Mouse (Mus musculus) neural tube, embryonic 12.5 days (tissue): ENCODE results near the gene Mchr1. TPM values are rescaled to one million over a fixed set of nuclear protein-coding genes. Genes with fewer than 3 reads are reported as not detected.

Source experiments
- ATAC-seq: fragments of 200-750 bp; cut with Nextera tagmentation; 2 replicates; pipeline ENCODE4 v1.8.0; 2017; ENCODE audit warnings: low read depth, mild to moderate bottlenecking, moderate TSS enrichment, moderate library complexity; ENCODE audit not compliant: low FRiP score
- H3K27ac ChIP-seq: fragments of 300-500 bp; sonication (generic); 2 replicates; pipeline ENCODE4 v1.5.1; 2016
- H3K27me3 ChIP-seq: fragments of 300-500 bp; sonication (generic); replicated peaks from 2 replicates; pipeline ENCODE4 v1.6.1; 2016; ENCODE audit warnings: mild to moderate bottlenecking
- H3K36me3 ChIP-seq: fragments of 300-500 bp; sonication (generic); 2 replicates; pipeline ENCODE4 v1.6.1; 2016; ENCODE audit warnings: mild to moderate bottlenecking
- H3K4me1 ChIP-seq: fragments of 300-500 bp; sonication (generic); 2 replicates; pipeline ENCODE4 v1.6.1; 2016
- H3K4me2 ChIP-seq: fragments of 300-500 bp; sonication (generic); replicated peaks from 2 replicates; pipeline ENCODE4 v1.6.1; 2016; ENCODE audit warnings: mild to moderate bottlenecking
- H3K4me3 ChIP-seq: fragments of 300-500 bp; sonication (generic); 2 replicates; pipeline ENCODE4 v1.5.1; 2016
- H3K9ac ChIP-seq: fragments of 300-500 bp; sonication (generic); 2 replicates; pipeline ENCODE4 v1.6.1; 2016; ENCODE audit warnings: mild to moderate bottlenecking
- H3K9me3 ChIP-seq: fragments of 300-500 bp; sonication (generic); 2 replicates; pipeline ENCODE4 v1.6.1; 2016; ENCODE audit warnings: mild to moderate bottlenecking
- WGBS: fragments of 180-500 bp; shearing (Covaris S2); methylation state at CpG from one replicate; pipeline ENCODE4 v1.1.7; 2016; 5-methylcytosine and 5-hydroxymethylcytosine counted together
- polyA plus RNA-seq: library from polyadenylated mRNA; unstranded; fragments of >200 nt; fragmentation: Nextera tagmentation; extraction: Ambion mirVana; gene quantifications from 2 replicates; pipeline ENCODE4 v1.2.1, GENCODE M21; 2016

Gene Mchr1
- polyA plus RNA-seq, 1 experiment from 2014 or later = 1.3 TPM

DNA sequence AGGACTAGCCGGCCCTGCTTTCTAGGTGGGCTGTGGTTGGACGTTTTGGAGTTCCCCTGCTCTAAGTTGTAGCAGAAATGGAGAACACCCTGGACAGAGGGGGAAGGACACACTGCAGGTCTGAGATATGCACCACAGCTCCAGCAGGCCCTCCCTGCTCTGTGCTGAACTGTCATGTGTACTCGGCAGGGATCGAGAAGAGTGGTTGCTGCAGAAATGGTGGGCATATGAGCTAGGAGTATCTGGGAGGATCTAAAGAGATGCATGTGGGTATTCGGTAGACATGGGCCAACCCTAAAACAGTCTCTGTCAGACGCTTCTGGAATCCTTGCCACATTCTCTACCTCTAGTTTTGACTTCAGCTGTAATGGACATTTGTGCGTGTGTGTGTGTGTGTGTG lies 4.0 kb upstream of the Mchr1 start:
- 83% methylated on average over 7 of the region's 7 CpGs for WGBS
- H3K9ac ChIP-seq = no peak overlapping the region

DNA sequence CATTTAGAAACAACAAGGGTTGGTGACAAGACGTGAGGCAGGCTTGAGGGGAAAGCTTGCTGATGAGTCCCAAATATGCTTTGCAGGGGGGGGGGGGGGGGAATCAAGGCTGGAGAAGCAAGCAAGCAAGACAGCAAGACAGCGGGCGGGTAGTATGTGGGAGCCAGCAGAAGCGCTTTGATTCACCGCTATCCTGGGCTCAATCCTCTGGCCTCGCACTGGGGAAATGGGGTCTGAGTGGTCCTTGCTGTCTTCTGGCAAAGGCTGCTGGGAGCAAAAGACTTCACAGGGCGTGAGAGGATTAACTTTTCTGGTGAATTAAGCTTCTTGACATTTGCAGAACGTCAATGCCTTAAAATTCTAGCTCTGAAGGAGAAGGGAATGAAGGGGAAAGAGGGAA lies 763 bp downstream of the Mchr1 start:
- Histone ChIP-seq H3K9me3 (no peaks in the 10 kb centered on the region), H3K27me3 (peaks cover 9% of the 10 kb centered on the region), H3K4me2 (peak overlapping the region; percentile 77), H3K27ac (no peak overlapping the region), H3K9ac (peak overlapping the region; percentile 40; the same call in 1 of the 2 replicates), H3K4me1 (peaks cover 16% of the 10 kb centered on the region; the same call in 1 of the 2 replicates), H3K4me3 (peak overlapping the region; percentile 34), H3K36me3 (no peaks in the 10 kb centered on the region)
- WGBS = 10% methylated on average over 8 of the region's 8 CpGs
- no peak for ATAC-seq

More for the DNA sequence above, 4.0 kb upstream of the Mchr1 start:
- Histone ChIP-seq H3K27ac (no peak overlapping the region), H3K4me3 (no peak overlapping the region), H3K9me3 (no peaks in the 10 kb centered on the region), H3K36me3 (no peaks in the 10 kb centered on the region), H3K4me1 (peaks cover 15% of the 10 kb centered on the region; the same call in 1 of the 2 replicates), H3K4me2 (no peak overlapping the region), H3K27me3 (no peaks in the 10 kb centered on the region)
- no peak for ATAC-seq

DNA sequence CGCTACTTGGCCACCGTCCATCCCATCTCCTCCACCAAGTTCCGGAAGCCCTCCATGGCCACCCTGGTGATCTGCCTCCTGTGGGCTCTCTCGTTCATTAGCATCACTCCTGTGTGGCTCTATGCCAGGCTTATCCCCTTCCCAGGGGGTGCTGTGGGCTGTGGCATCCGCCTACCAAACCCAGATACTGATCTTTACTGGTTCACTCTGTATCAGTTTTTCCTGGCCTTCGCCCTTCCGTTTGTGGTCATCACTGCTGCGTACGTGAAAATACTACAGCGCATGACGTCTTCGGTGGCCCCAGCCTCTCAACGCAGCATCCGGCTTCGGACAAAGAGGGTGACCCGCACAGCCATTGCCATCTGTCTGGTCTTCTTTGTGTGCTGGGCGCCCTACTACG lies 2.2 kb downstream of the Mchr1 start:
- no peak for ATAC-seq
- Histone ChIP-seq H3K9ac (no peak overlapping the region), H3K27ac (no peak overlapping the region), H3K4me1 (peaks cover 16% of the 10 kb centered on the region; the same call in 1 of the 2 replicates), H3K9me3 (no peaks in the 10 kb centered on the region), H3K36me3 (no peaks in the 10 kb centered on the region), H3K4me3 (no peak overlapping the region), H3K4me2 (no peak overlapping the region), H3K27me3 (peaks cover 9% of the 10 kb centered on the region)
- 92% methylated on average over 18 of the region's 18 CpGs for WGBS

DNA sequence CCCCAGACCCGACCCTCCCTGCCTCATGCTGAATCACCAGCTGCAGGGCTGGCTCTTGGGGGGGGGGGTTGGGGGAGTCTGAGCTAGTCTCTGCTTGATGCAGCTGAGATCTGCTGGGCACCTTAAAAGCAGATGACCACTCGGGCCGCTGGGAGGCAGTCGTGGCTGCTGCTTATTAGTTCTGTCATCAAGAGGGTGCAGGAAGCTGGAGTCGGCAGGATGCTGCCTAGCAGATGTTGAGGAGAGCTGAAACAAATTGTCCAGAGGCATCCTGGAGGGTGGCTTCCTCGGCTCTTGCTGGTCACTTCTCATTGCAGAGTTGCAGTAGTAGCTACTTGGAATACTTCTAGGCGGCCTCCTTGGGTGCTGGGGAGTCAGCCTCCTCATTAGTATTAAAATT lies 4.0 kb downstream of the Mchr1 start:
- 37% methylated on average over 7 of the region's 7 CpGs for WGBS
- H3K27me3 ChIP-seq = peaks cover 9% of the 10 kb centered on the region
- no peak overlapping the region for H3K9ac ChIP-seq
- H3K4me2 ChIP-seq = no peak overlapping the region
- H3K4me1 ChIP-seq = peaks cover 16% of the 10 kb centered on the region; the same call in 1 of the 2 replicates
- H3K9me3 ChIP-seq = no peaks in the 10 kb centered on the region
- no peak overlapping the region for H3K4me3 ChIP-seq
- no peak overlapping the region for H3K27ac ChIP-seq
- no peak for ATAC-seq
- no peaks in the 10 kb centered on the region for H3K36me3 ChIP-seq

DNA sequence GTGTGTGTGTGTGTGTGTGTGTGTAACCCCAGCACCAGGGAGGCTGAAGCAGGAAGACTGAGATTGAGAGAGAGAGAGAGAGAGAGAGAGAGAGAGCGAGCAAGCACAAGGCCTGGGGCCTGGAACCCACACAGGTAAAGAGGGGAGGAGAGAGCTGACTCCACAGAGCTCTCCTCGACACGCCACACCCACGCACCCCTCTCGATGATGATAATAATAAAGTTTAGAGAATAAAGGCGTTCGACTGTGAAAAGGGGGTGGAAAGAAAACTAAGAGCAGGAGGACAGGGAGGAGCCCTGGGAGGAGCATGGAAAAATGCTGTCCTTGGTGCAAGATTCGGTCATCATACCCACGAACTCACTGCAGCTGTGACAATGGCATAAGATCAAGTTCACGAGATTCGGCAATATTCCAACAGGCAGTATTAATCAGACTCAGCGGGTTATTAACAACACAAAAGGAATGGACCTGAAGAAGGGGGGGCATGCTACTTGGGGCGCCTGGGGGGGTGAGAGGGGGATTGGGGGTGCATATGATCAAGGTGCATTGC lies 4.6 kb downstream of the Mchr1 start:
- no peak overlapping the region for H3K4me3 ChIP-seq
- 75% methylated on average over 13 of the region's 13 CpGs for WGBS
- peaks cover 9% of the 10 kb centered on the region for H3K27me3 ChIP-seq
- H3K4me1 ChIP-seq = peaks cover 15% of the 10 kb centered on the region; the same call in 1 of the 2 replicates
- no peak for ATAC-seq
- H3K27ac ChIP-seq = no peak overlapping the region
- H3K36me3 ChIP-seq = no peaks in the 10 kb centered on the region
- H3K4me2 ChIP-seq = no peak overlapping the region
- H3K9me3 ChIP-seq = no peaks in the 10 kb centered on the region
- H3K9ac ChIP-seq = no peak overlapping the region

DNA sequence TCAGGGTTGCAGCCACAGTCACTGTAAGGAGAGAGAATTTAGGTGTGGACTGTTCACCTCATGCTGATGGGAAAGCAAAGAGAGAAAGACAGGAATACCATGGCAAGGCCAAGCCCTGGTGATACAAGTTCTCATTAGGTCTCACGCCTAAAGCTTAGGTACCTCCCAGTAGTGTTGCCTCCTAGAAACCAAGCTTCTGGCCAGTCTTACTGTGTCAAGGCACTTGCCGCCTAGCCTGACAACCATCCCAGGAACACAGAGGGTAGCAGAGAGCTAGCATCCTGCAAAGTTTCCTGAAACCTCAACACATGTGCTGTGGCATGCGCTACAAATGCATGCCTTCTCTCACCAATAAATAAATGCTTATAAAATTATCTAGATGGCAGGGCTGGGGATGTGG lies 11.6 kb downstream of the Mchr1 start:
- Histone ChIP-seq H3K4me3 (no peak overlapping the region), H3K36me3 (no peaks in the 10 kb centered on the region), H3K27ac (no peak overlapping the region), H3K4me1 (0 out of 2 replicates have a peak, but pooled peaks cover 3% of the 10 kb centered on the region), H3K9me3 (0 out of 2 replicates have a peak, but pooled peaks cover 9% of the 10 kb centered on the region), H3K4me2 (no peak overlapping the region), H3K27me3 (no peaks in the 10 kb centered on the region), H3K9ac (no peak overlapping the region)
- no peak for ATAC-seq
- 90% methylated on average over 3 of the region's 3 CpGs for WGBS

DNA sequence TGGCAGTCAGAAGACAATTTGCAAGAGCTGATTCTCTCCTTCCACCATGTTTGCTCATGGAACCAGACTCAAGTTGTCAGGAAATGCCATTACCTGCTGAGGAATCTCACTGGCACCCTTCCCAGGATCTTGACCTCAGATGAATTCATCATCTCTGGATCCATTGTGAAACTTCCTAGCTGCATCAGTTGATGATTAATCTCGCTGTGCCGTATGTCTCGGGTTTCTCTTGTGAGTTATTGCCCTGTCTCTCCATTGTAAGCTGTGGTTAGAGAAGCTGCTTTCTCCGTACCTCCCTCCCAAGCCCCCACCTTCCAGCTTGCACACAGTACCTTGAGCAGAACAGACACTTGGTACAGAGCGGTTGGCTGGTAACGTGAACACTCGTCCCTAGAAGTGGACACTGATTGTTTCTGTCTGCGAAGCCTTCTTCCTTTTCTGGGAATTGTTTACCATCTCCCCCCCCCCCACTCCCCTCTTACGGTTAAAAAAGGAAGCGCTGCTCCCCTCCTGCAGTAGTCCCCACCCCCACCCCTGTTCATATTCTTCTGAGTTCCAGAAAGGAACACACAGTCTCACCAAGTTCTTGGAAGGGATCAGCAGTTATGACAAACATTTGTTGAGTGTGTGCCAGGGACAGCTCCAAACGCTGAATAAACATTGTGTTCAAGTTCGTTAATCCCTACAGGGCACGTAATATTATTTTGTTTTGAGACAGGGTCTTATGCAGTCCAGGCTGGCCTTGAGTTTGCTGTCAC lies 12.5 kb downstream of the Mchr1 start:
- Histone ChIP-seq H3K36me3 (no peaks in the 10 kb centered on the region), H3K4me3 (no peak overlapping the region), H3K27ac (no peak overlapping the region), H3K9me3 (0 out of 2 replicates have a peak, but pooled peaks cover 9% of the 10 kb centered on the region), H3K4me2 (no peak overlapping the region), H3K4me1 (0 out of 2 replicates have a peak, but pooled peaks cover 3% of the 10 kb centered on the region), H3K9ac (no peak overlapping the region), H3K27me3 (no peaks in the 10 kb centered on the region)
- WGBS = 50% methylated on average over 13 of the region's 13 CpGs
- no peak for ATAC-seq

DNA sequence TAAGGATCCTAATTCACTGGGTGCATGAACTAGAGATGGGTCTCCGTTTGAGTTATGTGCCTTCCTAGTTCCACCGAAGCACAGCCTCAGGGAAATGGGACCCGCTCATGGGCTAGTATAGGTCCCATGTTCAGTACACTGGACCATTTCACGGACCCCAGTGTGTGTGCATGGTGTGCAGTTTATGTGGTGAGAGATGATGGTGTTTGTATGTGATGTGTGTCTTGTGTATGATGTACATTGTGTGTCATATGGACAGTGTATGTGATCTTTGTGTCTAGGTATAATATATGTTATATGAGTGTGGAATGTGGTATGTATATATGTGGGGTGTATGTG lies 13.0 kb downstream of the Mchr1 start:
- no peak overlapping the region for H3K9ac ChIP-seq
- 0 out of 2 replicates have a peak, but pooled peaks cover 9% of the 10 kb centered on the region for H3K9me3 ChIP-seq
- no peak for ATAC-seq
- 88% methylated on average over 4 of the region's 4 CpGs for WGBS
- no peak overlapping the region for H3K27ac ChIP-seq
- H3K4me2 ChIP-seq = no peak overlapping the region
- no peak overlapping the region for H3K4me3 ChIP-seq
- no peaks in the 10 kb centered on the region for H3K36me3 ChIP-seq
- H3K27me3 ChIP-seq = no peaks in the 10 kb centered on the region
- H3K4me1 ChIP-seq = 0 out of 2 replicates have a peak, but pooled peaks cover 3% of the 10 kb centered on the region

DNA sequence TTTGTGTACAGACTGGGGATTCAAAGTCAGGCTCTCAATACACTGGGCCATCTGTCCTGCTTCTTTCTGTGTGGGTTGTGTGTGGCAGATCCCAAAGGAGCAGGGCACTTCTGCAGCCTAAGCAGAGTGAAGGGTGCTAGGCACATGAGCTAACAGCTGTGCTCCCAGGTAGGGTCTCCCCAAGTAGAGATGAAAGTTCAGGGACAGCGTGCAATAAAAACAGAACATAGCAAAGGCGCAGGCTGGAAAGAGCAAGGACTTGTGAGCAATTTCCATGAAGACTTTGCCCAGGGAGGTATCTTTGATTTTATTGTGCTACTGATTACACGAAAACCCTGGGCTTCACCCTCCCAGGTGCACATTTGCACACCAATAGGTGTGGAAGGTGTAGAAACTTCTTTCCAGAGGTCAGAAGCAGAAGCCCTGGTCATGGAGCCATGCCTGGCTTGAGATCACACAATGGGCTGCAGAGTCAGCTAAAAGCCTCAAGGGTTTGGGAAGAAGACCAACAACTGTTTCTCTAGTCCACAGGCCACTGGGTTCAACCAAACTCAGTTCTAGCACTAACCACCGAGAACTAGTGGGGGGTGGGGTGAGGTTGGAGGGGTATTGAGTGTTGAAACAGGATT lies 13.8 kb downstream of the Mchr1 start:
- H3K36me3 ChIP-seq = no peaks in the 10 kb centered on the region
- H3K9me3 ChIP-seq = 0 out of 2 replicates have a peak, but pooled peaks cover 9% of the 10 kb centered on the region
- WGBS = 82% methylated on average over 4 of the region's 4 CpGs
- no peak for ATAC-seq
- H3K4me1 ChIP-seq = 0 out of 2 replicates have a peak, but pooled peaks cover 3% of the 10 kb centered on the region
- no peak overlapping the region for H3K27ac ChIP-seq
- H3K4me3 ChIP-seq = no peak overlapping the region
- no peaks in the 10 kb centered on the region for H3K27me3 ChIP-seq
- no peak overlapping the region for H3K4me2 ChIP-seq
- H3K9ac ChIP-seq = no peak overlapping the region

DNA sequence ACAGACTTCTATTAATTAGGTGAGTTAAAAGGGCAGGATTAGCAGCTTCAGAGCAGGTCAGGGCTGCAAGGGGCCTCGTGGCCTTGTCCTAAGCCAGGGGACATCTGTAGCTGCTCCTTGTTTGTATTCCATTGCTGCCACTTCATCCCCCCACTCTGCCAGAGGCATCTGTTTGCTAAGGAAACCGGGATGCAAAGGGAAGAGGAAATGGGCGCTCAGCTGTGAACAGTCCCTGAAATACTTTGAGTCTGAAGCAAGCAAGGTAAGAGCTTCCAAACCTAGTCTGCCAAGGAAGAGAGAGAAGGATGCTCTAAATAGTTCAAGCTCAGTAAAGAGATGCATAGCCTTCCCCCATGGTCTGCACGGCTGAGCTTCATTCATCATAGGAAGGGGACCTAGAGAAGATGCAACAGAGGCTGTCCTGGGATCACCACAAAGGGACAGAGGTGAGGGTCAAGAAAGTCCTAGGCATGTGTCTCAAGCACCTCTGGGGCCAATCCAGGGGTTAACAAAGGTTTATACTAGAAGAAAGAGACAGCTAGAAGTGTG lies 17.4 kb downstream of the Mchr1 start:
- Histone ChIP-seq H3K4me1 (0 out of 2 replicates have a peak, but pooled peaks cover 2% of the 10 kb centered on the region), H3K36me3 (no peaks in the 10 kb centered on the region), H3K9me3 (0 out of 2 replicates have a peak, but pooled peaks cover 9% of the 10 kb centered on the region), H3K27me3 (no peaks in the 10 kb centered on the region), H3K9ac (no peak overlapping the region), H3K27ac (no peak overlapping the region), H3K4me2 (no peak overlapping the region), H3K4me3 (no peak overlapping the region)
- no peak for ATAC-seq
- 74% methylated on average over 4 of the region's 4 CpGs for WGBS

DNA sequence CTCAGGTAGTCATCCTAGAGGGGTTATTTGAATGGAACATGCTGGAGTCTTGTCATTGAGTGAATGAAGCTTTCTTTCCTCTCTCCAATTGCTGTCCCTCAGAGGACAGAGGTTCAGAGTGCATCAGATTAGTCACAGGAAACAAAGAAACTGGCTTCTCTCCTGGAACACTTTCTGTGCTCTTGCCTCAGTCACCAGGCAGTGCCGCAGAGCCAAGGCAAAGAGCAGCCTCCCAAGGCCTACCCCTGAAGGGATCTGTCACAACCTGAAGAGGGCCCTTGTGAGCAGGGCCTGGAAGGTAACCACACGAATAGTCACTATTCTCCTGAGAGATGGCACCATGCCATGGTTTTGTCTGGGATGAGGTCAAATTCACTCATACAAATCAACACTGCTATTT lies 18.3 kb downstream of the Mchr1 start:
- Histone ChIP-seq H3K4me2 (no peak overlapping the region), H3K9ac (no peak overlapping the region), H3K4me1 (peaks cover 8% of the 10 kb centered on the region; the same call in 1 of the 2 replicates), H3K27me3 (no peaks in the 10 kb centered on the region), H3K4me3 (no peak overlapping the region), H3K27ac (no peak overlapping the region), H3K36me3 (no peaks in the 10 kb centered on the region), H3K9me3 (0 out of 2 replicates have a peak, but pooled peaks cover 9% of the 10 kb centered on the region)
- WGBS = 77% methylated on average over 2 of the region's 2 CpGs
- ATAC-seq = no peak

DNA sequence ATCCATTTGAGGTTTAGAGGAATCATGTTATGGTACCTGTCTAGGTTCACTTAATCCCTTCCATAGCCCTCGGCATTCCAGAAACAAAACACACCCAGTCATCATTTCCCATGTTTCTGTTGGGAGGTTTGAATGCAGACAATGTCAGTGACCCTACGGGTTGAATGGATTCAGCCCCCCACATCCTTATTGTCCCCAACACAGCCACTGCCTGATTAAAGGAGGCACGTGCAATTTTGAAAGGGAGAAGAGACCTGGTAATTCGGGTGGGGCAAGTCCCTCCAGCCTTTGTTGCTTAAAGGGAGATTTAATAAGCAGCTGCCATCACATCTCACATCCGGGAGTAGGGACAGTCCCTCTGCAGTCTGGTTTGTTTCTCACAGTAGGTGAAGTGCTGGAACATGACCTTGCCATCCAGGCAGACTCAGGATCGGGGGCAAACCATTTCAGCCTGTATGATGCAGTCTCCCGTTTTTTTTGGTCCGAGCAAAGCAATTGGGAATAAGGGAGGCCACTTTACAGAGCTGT lies 18.9 kb downstream of the Mchr1 start:
- H3K9me3 ChIP-seq = 0 out of 2 replicates have a peak, but pooled peaks cover 9% of the 10 kb centered on the region
- no peak overlapping the region for H3K4me3 ChIP-seq
- peaks cover 12% of the 10 kb centered on the region; the same call in 1 of the 2 replicates for H3K4me1 ChIP-seq
- H3K27ac ChIP-seq = no peak overlapping the region
- WGBS = 66% methylated on average over 8 of the region's 8 CpGs
- no peak for ATAC-seq
- H3K4me2 ChIP-seq = no peak overlapping the region
- H3K9ac ChIP-seq = no peak overlapping the region
- H3K27me3 ChIP-seq = no peaks in the 10 kb centered on the region
- H3K36me3 ChIP-seq = no peaks in the 10 kb centered on the region
